Mouse (Mus musculus) forebrain, embryonic 14.5 days (tissue): Measurements from ENCODE around the gene Acoxl. TPM values are rescaled to one million over a fixed set of nuclear protein-coding genes. Genes with fewer than 3 reads are reported as not detected.

Source experiments
- ATAC-seq: fragments of 200-750 bp; cut with Nextera tagmentation; 2 replicates; pipeline ENCODE4 v1.8.0; 2017; ENCODE audit warnings: mild to moderate bottlenecking, moderate library complexity
- DNase-seq: peaks from one replicate; pipeline ENCODE4 v3.0.0-alpha.2; 2015; ENCODE audit warnings: low spot score
- H3K27ac ChIP-seq: fragments of 300-500 bp; sonication (generic); 2 replicates; pipeline ENCODE4 v1.5.1; 2014; ENCODE audit warnings: low read depth, mild to moderate bottlenecking, control low read depth, low read length, moderate library complexity
- H3K27me3 ChIP-seq: fragments of 300-500 bp; sonication (generic); replicated peaks from 2 replicates; pipeline ENCODE4 v1.6.1; 2014; ENCODE audit warnings: low read length, control low read depth, mixed read lengths; ENCODE audit not compliant: control insufficient read depth, insufficient read depth
- H3K36me3 ChIP-seq: fragments of 300-500 bp; sonication (generic); 2 replicates; pipeline ENCODE4 v1.6.1; 2014; ENCODE audit warnings: low read length, control low read depth; ENCODE audit not compliant: control insufficient read depth, insufficient read depth
- H3K4me1 ChIP-seq: fragments of 300-500 bp; sonication (generic); 2 replicates; pipeline ENCODE4 v1.6.1; 2014; ENCODE audit warnings: antibody characterized with exemption, low read length, control low read depth; ENCODE audit not compliant: control insufficient read depth, insufficient read depth
- H3K4me2 ChIP-seq: fragments of 300-500 bp; sonication (generic); 2 replicates; pipeline ENCODE4 v1.6.1; 2014; ENCODE audit warnings: mild to moderate bottlenecking, control low read depth, low read length
- H3K4me3 ChIP-seq: fragments of 300-500 bp; sonication (generic); 2 replicates; pipeline ENCODE4 v1.5.1; 2014; ENCODE audit warnings: low read depth, low read length, control low read depth
- H3K9ac ChIP-seq: fragments of 300-500 bp; sonication (generic); 2 replicates; pipeline ENCODE4 v1.6.1; 2014; ENCODE audit warnings: mild to moderate bottlenecking, low read length, control low read depth, moderate library complexity
- H3K9me3 ChIP-seq: fragments of 300-500 bp; sonication (generic); replicated peaks from 2 replicates; pipeline ENCODE4 v1.6.1; 2016; ENCODE audit warnings: low read length, control low read depth, mixed read lengths; ENCODE audit not compliant: control insufficient read depth
- WGBS: fragments of 180-500 bp; shearing (Covaris S2); extraction: QIAGEN DNeasy Blood & Tissue Kit; methylation state at CpG from one replicate; pipeline ENCODE4 v1.1.7; 2014; 5-methylcytosine and 5-hydroxymethylcytosine counted together
- polyA plus RNA-seq: library from polyadenylated mRNA; unstranded; fragments of >200 nt; fragmentation: Nextera tagmentation; extraction: Ambion mirVana; gene quantifications from 2 replicates; pipeline ENCODE4 v1.2.1, GENCODE M21; 2014

Acoxl gene
- polyA plus RNA-seq, 1 experiment from 2014 or later, result not detected

- Histone ChIP-seq H3K4me3 (peak overlapping the region; percentile 67), H3K27ac (no peak overlapping the region), H3K36me3 (no peaks in the 10 kb centered on the region), H3K4me2 (peak overlapping the region; percentile 99), H3K4me1 (peaks cover 21% of the 10 kb centered on the region), H3K27me3 (peaks cover 30% of the 10 kb centered on the region), H3K9ac (no peak overlapping the region), H3K9me3 (no peaks in the 10 kb centered on the region)
- DNase-seq (peak; percentile 25), ATAC-seq (no peak)
- 2% methylated on average over 23 of the region's 23 CpGs for WGBS
Observed at GRCm38 (mm10) chr2:128123921-128124683, 285.4 kb downstream of the Acoxl start.

GRCm38 (mm10) chr2:128124693-128125092 lies 286.0 kb downstream of the Acoxl start:
- Histone ChIP-seq H3K4me2 (peak overlapping the region; percentile 99), H3K4me3 (peak overlapping the region; percentile 67), H3K36me3 (no peaks in the 10 kb centered on the region), H3K27ac (no peak overlapping the region), H3K9ac (no peak overlapping the region), H3K27me3 (peaks cover 30% of the 10 kb centered on the region), H3K9me3 (no peaks in the 10 kb centered on the region), H3K4me1 (peaks cover 21% of the 10 kb centered on the region)
- peak; percentile 22 for DNase-seq
- 4% methylated on average over 15 of the region's 15 CpGs for WGBS
- no peak for ATAC-seq

- H3K27me3 ChIP-seq, result peaks cover 30% of the 10 kb centered on the region
- H3K9ac ChIP-seq, result peak within 1 kb of the TSS; percentile 72
- ATAC-seq (peak; percentile 81), DNase-seq (peak; percentile 96)
- no peaks in the 10 kb centered on the region for H3K9me3 ChIP-seq
- H3K4me2 ChIP-seq, result peak within 1 kb of the TSS; percentile 99
- peaks cover 21% of the 10 kb centered on the region for H3K4me1 ChIP-seq
- peak within 1 kb of the TSS; percentile 39; the same call in 1 of the 2 replicates for H3K27ac ChIP-seq
- peak within 1 kb of the TSS; percentile 67 for H3K4me3 ChIP-seq
- 0 out of 2 replicates have a peak, but pooled peaks cover 3% of the 10 kb centered on the region for H3K36me3 ChIP-seq
- under 1% methylated on average over 62 of the region's 76 CpGs for WGBS
Observed at GRCm38 (mm10) chr2:128125635-128126470, 287.2 kb downstream of the Acoxl start, which contains the start of gene Bcl2l11. TSS of gene Bcl2l11 (plus strand) at chr2:128126038.

GRCm38 (mm10) chr2:128126591-128127051 lies 287.9 kb downstream of the Acoxl start:
- H3K9ac ChIP-seq, result peak overlapping the region; percentile 72
- H3K9me3 ChIP-seq, result no peaks in the 10 kb centered on the region
- H3K27ac ChIP-seq, result no peak overlapping the region
- H3K4me2 ChIP-seq, result peak overlapping the region; percentile 99
- H3K4me1 ChIP-seq, result peaks cover 21% of the 10 kb centered on the region
- H3K4me3 ChIP-seq, result peak overlapping the region; percentile 67
- DNase-seq (peak; percentile 41), ATAC-seq (peak; percentile 6)
- WGBS, result under 1% methylated on average over 35 of the region's 35 CpGs
- peaks cover 9% of the 10 kb centered on the region for H3K36me3 ChIP-seq
- peaks cover 30% of the 10 kb centered on the region for H3K27me3 ChIP-seq

GRCm38 (mm10) chr2:128127121-128127671 lies 288.5 kb downstream of the Acoxl start:
- ATAC-seq (peak; percentile 91), DNase-seq (peak; percentile 97)
- Histone ChIP-seq H3K4me2 (peak overlapping the region; percentile 99), H3K9ac (peak overlapping the region; percentile 72), H3K9me3 (no peaks in the 10 kb centered on the region), H3K4me3 (peak overlapping the region; percentile 67), H3K4me1 (peaks cover 21% of the 10 kb centered on the region), H3K27me3 (peaks cover 27% of the 10 kb centered on the region), H3K36me3 (peaks cover 12% of the 10 kb centered on the region), H3K27ac (peak overlapping the region; percentile 82)
- under 1% methylated on average over 48 of the region's 67 CpGs for WGBS

- under 1% methylated on average over 48 of the region's 48 CpGs for WGBS
- peak overlapping the region; percentile 67 for H3K4me3 ChIP-seq
- H3K36me3 ChIP-seq, result peaks cover 12% of the 10 kb centered on the region
- peaks cover 21% of the 10 kb centered on the region for H3K4me1 ChIP-seq
- peak overlapping the region; percentile 99 for H3K4me2 ChIP-seq
- H3K27ac ChIP-seq, result peak overlapping the region; percentile 82
- no peaks in the 10 kb centered on the region for H3K9me3 ChIP-seq
- peak overlapping the region; percentile 72 for H3K9ac ChIP-seq
- peak; percentile 77 for DNase-seq
- peak; percentile 33 for ATAC-seq
- H3K27me3 ChIP-seq, result peaks cover 21% of the 10 kb centered on the region
Observed at GRCm38 (mm10) chr2:128127691-128128292, 289.1 kb downstream of the Acoxl start.

- no peak for ATAC-seq
- 22% methylated on average over 10 of the region's 10 CpGs for WGBS
- DNase-seq, result no peak
- H3K4me3 ChIP-seq, result peak overlapping the region; percentile 67
- H3K4me2 ChIP-seq, result peak overlapping the region; percentile 99
- H3K27ac ChIP-seq, result no peak overlapping the region
- H3K27me3 ChIP-seq, result peaks cover 13% of the 10 kb centered on the region
- peaks cover 12% of the 10 kb centered on the region for H3K36me3 ChIP-seq
- H3K9ac ChIP-seq, result peak overlapping the region; percentile 72
- peaks cover 19% of the 10 kb centered on the region for H3K4me1 ChIP-seq
- H3K9me3 ChIP-seq, result no peaks in the 10 kb centered on the region
Observed at GRCm38 (mm10) chr2:128128532-128128931, 289.9 kb downstream of the Acoxl start.

GRCm38 (mm10) chr2:128131503-128131902 lies 292.8 kb downstream of the Acoxl start:
- Histone ChIP-seq H3K27me3 (no peaks in the 10 kb centered on the region), H3K36me3 (peaks cover 19% of the 10 kb centered on the region)
- WGBS, result 91% methylated on average over 11 of the region's 11 CpGs

More at GRCm38 (mm10) chr2:128131503-128131902, 292.8 kb downstream of the Acoxl start:
- Histone ChIP-seq H3K4me3 (no peak overlapping the region), H3K9me3 (no peaks in the 10 kb centered on the region), H3K27ac (no peak overlapping the region), H3K9ac (no peak overlapping the region), H3K4me2 (no peak overlapping the region), H3K4me1 (peaks cover 6% of the 10 kb centered on the region)
- ATAC-seq (no peak), DNase-seq (no peak)
